Mouse (Mus musculus): ENCODE measurements at regions not wholly inside any gene's neighbourhood (a gene's known extent, or its start where the extent isn't known, plus 50 kb on each side); places are given as distances from the start of the nearest gene placed in this dataset.

DNA sequence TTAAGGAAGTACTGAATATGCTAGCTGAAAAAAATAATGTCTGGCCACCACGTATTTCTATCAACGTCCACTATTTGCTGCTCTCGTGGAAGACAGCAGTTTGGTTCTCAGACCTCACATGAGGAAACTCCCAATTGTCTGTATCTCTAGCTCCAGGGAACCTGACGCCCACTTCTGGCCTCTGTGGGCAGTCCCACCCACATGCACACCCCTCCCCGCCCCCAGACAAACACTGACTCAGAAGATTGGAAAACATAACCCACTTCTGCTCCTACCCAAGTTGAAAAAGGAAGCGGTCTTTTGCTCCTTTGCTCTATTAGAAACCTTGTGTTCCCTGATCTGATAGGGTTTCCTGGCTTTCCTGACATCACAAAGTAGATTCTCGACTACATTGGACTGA, 99.9 kb upstream of the Ccdc54 start:
- Histone ChIP-seq H3K79me2 (ENCODE audit: inconsistent target) (no peaks in the 10 kb centered on the region), H3K27ac (0 out of 2 replicates have a peak overlapping the region, but pooled peaks have one; percentile 15), H3K4me3 (ENCODE audit: inconsistent target) (no peak overlapping the region), H3K36me3 (ENCODE audit: inconsistent target) (no peaks in the 10 kb centered on the region)
- 17% methylated on average over 7 of the region's 7 CpGs for WGBS (ENCODE audit: missing documents)

DNA sequence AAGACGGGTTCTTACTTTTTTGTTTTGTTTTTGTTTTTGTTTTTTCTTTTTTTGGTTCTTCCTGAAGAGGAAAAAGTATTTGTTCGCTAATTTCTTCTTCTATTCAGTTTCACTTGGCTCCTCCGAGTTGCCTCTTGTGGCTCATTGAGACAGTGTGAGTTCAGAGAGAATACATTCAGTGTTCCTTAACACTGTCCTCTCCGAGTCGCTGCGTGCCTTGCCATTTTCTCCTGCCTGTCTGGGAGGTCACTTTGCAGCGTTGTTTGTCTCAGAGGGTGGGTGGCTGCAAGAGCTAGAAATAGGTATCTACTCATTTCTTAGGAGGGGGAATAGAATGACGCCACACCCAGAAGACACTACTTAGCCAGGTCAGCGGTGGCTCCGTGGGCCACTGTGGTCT, 98.6 kb upstream of the Ccdc54 start:
- peak overlapping the region; percentile 35 for H3K4me3 ChIP-seq (ENCODE audit: inconsistent target)
- H3K79me2 ChIP-seq (ENCODE audit: inconsistent target): no peaks in the 10 kb centered on the region
- no peak overlapping the region for H3K27ac ChIP-seq
- H3K36me3 ChIP-seq (ENCODE audit: inconsistent target): no peaks in the 10 kb centered on the region
- WGBS (ENCODE audit: missing documents): 52% methylated on average over 10 of the region's 10 CpGs

DNA sequence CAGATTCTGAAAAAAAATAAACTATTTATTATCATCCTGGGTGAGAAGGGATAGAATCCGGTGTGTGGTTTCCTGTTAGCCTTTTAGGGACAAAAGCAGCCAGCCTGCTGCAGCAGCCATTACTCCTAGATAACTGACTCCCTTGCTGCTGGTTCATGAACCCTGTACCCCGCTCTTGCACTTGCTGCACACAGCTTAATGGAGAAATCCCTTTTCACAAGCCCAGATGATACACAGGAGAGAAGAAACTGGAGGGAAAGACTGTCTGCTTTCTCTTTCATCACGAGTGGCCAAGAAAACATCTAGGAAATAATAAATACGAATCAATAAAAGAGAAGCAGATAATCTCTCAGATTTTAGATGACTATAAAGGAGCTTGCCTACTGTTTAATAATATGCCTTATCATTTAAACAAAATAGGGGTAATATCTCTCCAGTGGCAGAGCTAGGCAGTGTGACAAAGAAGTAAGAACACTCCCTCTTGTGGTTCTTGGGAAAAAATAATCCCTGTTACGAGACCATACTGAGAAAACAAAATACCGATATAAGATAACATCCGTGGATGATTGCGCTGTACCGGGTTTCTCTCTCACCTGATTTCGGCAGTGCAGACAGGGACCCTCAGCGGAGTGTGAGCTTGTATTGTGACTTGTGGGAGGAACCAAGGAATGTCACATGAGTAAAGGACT, 98.0 kb upstream of the Ccdc54 start:
- Histone ChIP-seq H3K36me3 (ENCODE audit: inconsistent target) (no peaks in the 10 kb centered on the region), H3K79me2 (ENCODE audit: inconsistent target) (no peaks in the 10 kb centered on the region), H3K27ac (no peak overlapping the region), H3K4me3 (ENCODE audit: inconsistent target) (peak overlapping the region; percentile 35)
- 24% methylated on average over 11 of the region's 11 CpGs for WGBS (ENCODE audit: missing documents)

DNA sequence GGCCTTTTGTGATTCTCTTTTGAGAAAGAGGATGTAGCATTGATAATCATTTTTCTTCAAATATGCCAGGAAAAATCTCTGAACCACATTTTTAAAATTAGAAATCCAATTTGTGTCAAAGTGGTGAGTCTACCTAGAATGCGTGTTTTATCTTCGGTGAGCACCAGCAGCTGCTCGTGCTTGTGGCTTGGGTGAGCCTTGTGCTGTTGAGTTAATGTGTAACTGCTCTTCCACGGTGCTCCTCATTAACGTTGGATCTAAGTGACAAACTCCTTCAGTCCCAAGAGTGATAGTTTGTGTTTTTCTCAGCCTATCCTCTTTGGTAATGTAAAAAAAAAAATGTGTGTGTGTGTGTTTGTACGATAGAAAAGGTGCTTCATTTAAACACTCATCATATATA, 88.7 kb upstream of the Ccdc54 start:
- no peak overlapping the region for H3K4me3 ChIP-seq (ENCODE audit: inconsistent target)
- H3K79me2 ChIP-seq (ENCODE audit: inconsistent target): no peaks in the 10 kb centered on the region
- H3K36me3 ChIP-seq (ENCODE audit: inconsistent target): no peaks in the 10 kb centered on the region
- WGBS (ENCODE audit: missing documents): 91% methylated on average over 6 of the region's 6 CpGs
- H3K27ac ChIP-seq: no peak overlapping the region

DNA sequence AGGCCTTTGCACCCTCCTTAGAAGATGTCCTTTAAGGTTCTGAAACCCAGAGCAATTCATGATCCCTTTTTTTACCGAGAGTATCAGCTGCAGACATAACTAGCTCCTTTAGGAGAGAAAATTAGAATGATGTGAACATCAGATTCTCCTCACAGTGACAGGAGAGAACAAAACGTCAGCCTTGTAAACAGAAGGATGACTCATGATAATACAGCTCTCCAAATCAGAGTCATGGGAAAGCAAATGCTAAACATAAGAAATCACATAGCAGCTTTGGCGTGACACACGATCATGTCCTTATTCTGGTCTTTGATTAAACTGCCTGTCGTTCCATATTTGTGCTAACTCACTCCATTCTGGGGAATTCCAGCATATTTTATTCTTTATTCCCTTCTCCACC, 82.4 kb upstream of the Ccdc54 start:
- Histone ChIP-seq H3K27ac (no peak overlapping the region), H3K36me3 (ENCODE audit: inconsistent target) (no peaks in the 10 kb centered on the region), H3K79me2 (ENCODE audit: inconsistent target) (no peaks in the 10 kb centered on the region), H3K4me3 (ENCODE audit: inconsistent target) (no peak overlapping the region)
- WGBS (ENCODE audit: missing documents): 94% methylated on average over 4 of the region's 5 CpGs

DNA sequence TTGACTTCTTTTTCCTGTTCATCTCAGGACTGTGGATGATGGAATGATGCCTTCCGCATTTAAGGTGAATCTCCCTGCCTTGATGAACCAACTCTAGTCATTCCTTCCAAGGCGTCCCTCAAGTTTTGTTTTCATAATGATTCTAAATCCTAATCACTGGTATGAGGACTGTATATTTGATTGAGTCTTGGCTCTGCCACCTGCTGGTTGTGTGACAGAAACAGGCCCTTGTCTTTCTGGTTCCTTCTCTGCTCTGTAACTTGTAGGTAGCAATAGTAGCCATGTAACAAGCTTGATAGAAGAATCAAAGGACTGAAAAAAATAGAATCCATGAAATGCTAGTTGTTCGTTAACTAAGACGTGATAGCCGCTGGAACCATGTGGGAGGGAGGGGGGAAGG, 81.8 kb upstream of the Ccdc54 start:
- no peaks in the 10 kb centered on the region for H3K79me2 ChIP-seq (ENCODE audit: inconsistent target)
- H3K27ac ChIP-seq: no peak overlapping the region
- 60% methylated on average over 2 of the region's 5 CpGs for WGBS (ENCODE audit: missing documents)
- H3K4me3 ChIP-seq (ENCODE audit: inconsistent target): no peak overlapping the region
- H3K36me3 ChIP-seq (ENCODE audit: inconsistent target): no peaks in the 10 kb centered on the region

DNA sequence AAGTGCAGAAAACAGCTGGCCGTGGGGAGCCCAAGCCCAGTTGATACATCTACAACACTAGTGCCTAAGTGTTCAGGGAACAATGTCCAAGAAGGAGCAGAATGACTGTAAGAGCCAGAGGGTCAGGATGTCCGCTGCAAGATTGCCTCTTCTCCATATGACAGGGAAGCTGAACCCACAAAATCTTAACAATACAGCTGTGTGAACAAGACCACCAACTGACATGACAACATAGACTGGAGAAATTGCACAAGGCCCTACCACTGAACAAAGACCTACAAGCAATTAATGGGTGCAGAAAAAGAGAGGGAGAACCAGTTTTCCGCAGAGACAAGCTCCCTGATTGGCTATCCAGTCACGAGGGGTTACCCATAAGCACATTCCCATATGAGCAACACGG, 80.2 kb upstream of the Ccdc54 start:
- Histone ChIP-seq H3K4me3 (ENCODE audit: inconsistent target) (no peak overlapping the region), H3K79me2 (ENCODE audit: inconsistent target) (no peaks in the 10 kb centered on the region), H3K27ac (no peak overlapping the region), H3K36me3 (ENCODE audit: inconsistent target) (no peaks in the 10 kb centered on the region)
- WGBS (ENCODE audit: missing documents): 74% methylated on average over 4 of the region's 5 CpGs

DNA sequence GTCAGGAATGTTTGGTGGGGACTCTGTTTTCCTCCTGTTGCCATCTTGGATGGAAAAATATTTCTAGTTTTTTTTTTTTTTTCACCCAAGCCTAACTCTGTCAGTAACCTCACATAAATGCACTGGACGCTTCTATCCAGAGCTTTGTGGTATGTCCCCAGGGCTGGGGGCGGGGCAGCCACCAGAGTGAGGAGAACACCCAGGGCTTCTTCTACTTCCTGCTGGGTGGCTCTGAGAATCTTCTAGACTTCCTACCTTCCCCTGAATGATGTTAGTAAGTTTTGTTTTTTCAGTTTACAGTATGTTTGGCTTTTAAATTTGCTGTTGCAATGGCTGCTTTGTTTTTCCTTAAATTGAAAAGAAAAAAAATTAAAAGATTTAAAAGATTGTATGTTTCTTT, 73.3 kb upstream of the Ccdc54 start:
- WGBS (ENCODE audit: missing documents): 31% methylated on average over 2 of the region's 2 CpGs
- Histone ChIP-seq H3K4me3 (ENCODE audit: inconsistent target) (no peak overlapping the region), H3K79me2 (ENCODE audit: inconsistent target) (no peaks in the 10 kb centered on the region)

More for the DNA sequence above, 73.3 kb upstream of the Ccdc54 start:
- no peaks in the 10 kb centered on the region for H3K36me3 ChIP-seq (ENCODE audit: inconsistent target)
- H3K27ac ChIP-seq: no peak overlapping the region
